Mouse (Mus musculus) left cerebral cortex, adult 11 months (tissue): ENCODE measurements around the gene Fam170b.

Source experiments
- DNase-seq: peaks from one replicate; pipeline ENCODE4 v3.0.0; 2022; ENCODE audit warnings: low spot score

Gene Fam170b

GRCm38 (mm10) chr14:32833847-32834246 lies at the start of gene Fam170b:
Gene Fam170b (plus strand): TSS chr14:32833962.
- DNase-seq, result no peak

DNA sequence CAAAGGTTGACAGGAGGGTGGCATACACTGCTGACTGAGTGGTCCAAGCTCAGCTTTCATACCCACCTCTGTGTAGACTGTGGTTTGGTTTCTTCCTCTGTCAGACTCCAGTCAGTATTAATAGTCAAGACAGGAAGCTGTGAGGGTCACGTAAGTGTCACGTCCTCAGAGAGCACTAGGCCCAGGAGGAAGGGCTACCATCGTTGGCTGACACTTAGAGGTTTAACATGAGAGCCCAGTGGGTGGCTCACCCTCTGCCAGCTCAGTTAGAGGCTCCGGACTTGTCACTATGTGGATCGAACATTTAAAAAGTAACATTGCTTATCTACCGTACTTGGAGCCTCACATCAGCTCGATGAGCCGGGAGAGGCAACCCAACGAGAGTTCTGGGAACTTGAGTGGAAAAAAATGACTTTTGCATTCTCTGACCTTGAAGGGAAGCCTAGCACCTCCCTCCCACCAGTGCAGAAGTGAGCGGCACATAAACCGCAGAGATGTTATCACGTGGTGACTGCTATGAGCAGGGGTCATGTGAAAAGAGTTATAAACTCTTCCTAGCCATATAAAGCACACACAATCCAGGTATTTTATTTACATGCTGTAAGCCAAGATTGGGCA lies 49.5 kb upstream of the Fam170b start:
- DNase-seq, result no peak

DNA sequence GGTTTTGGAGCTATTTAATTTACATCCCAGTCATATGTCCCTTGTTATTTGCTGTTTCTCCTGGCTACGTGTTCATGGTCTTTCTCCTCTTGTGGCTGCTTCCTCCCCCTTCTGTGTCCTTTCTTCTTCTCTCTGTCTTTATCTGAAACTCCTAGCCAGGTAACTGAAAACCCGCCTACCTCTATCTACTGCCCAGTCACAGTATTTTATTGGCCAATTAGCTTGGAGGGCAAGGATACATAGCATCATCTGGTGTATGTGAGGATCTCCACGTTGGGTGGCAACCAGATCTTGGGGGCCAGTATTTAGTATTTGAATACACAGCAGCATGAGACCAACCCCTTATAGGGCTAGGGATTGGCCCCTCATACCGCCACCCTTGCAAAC lies 49.0 kb upstream of the Fam170b start:
- no peak for DNase-seq

DNA sequence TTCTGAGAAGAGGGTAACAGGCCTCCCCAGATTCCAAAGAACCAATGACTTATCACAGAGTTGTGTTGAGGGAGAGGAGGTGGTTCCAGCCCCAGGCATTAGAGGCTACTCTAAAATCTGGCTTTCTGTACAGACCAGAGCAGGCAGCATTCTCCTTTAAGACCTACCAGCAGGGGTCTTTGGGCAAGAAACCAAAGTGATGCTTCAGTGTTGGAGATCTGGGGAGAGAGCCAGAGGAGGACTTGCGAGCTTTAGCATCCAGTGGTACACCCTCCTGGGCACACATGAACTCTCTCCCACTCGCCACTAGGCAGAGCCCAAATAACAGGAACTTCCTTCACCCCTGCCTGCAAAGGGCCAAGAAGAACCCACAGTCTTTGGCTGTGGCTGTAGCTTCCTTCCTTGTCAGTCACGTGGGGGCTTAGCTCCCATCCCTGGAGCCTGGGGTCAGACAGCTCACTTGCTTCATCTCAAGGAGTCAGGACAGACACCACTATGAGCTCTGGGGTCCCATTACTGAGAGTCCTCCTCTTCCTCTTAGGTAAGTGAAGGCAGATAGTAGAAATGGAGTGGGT lies 48.1 kb upstream of the Fam170b start, which contains the start of gene Tmem273:
Gene Tmem273 (plus strand): TSS at position 408 of the 575 bp plus-strand sequence.
- no peak for DNase-seq

GRCm38 (mm10) chr14:32787691-32788090 lies 46.1 kb upstream of the Fam170b start:
- no peak for DNase-seq

- no peak for DNase-seq
Measured at GRCm38 (mm10) chr14:32796375-32796774, 37.4 kb upstream of the Fam170b start.

GRCm38 (mm10) chr14:32797803-32798202 lies 36.0 kb upstream of the Fam170b start:
- DNase-seq, result no peak

GRCm38 (mm10) chr14:32798355-32798754 lies 35.4 kb upstream of the Fam170b start:
- no peak for DNase-seq

DNA sequence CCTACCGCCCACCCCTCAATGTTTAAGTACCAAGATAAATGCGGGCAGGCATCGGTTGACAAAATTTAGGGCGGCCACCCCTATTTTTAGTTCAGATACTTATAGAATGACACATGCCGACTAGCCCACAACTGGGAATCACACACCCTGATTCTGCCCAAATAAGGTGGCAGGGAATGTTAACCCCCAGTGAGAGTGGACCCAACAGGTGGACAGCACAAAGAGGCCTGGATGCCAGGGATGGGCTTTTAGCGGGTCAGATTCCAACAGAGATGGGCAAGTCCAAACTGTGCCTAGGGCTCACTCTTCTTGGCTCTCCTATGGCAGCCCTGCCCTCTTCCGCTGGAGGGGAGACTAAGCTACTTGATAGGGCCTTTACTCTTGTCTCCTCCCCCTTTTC lies 33.7 kb upstream of the Fam170b start:
- DNase-seq, result no peak

DNA sequence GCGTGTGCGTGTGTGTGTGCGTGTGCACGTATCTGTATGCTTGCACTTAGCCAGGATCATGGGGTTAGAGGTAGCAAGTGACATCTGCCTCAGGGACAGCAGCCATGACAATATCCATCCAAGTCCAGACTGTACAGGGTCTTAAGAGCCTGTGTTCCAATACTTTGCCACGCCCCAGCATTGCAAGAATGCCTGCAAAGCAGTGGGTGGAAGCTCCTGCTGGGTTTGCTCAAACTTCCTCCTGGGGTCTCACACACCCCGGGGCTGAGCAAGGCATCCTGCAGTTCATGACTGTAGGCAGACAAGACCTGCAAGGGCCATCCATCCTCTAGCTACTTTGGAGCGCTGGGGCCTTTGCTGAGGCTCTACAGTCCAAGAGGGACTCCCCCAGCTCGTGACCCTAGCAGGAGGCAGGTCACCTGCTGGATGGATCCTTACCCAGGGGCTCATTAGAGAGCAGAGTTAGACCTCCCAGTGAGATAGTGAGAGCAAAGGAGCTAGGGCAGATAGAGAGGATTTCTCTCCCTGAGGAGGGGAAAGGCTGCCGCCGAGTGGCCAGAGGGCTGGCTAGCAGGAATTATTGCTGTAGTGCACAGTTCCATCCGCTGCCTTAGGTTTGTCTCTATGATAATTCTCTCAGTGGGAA lies 32.6 kb upstream of the Fam170b start:
- DNase-seq, result no peak

GRCm38 (mm10) chr14:32801662-32802024 lies 32.1 kb upstream of the Fam170b start:
- DNase-seq, result no peak

GRCm38 (mm10) chr14:32810111-32810510 lies 23.7 kb upstream of the Fam170b start:
- DNase-seq, result no peak

- no peak for DNase-seq
Measured at GRCm38 (mm10) chr14:32812429-32812828, 21.3 kb upstream of the Fam170b start.

DNA sequence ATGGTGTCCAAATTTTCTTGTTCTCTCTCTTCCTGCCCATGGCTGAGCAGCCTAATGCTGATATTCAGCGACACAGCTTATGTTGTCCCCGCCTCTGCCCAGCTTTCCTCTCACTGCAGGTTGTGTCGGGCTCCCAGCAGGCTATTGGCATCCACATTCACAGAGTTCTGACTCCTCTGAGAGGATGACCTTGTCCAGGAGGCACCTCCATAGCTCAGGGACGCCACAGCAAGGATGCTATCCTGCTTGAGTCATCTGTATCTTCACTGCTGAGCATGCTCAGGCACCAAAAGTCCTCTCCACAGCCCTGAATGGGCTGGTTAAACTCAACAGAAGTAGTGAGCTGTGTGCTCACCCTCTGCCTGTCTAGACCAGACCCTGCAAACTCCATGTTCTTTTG lies 18.8 kb upstream of the Fam170b start:
- no peak for DNase-seq

DNA sequence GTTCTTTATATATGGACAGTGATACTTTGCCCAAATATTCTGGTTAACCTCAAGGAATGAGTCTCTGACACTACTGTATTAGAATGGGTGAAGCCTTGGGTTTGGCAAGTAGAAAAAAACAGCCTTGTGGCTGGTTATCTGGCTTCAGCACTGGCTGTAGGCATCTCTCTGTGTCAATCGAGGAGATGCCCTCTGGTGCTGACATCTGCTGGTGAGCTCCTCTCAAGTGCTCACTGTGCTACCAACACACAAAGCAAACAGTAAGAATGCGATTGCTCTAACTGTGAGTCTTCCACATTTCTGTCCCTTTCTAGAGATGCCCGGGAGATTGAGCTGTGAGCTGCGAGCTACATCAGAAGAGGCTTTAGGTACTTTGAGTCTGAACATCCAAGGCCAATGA lies 17.2 kb upstream of the Fam170b start:
- DNase-seq, result no peak

DNA sequence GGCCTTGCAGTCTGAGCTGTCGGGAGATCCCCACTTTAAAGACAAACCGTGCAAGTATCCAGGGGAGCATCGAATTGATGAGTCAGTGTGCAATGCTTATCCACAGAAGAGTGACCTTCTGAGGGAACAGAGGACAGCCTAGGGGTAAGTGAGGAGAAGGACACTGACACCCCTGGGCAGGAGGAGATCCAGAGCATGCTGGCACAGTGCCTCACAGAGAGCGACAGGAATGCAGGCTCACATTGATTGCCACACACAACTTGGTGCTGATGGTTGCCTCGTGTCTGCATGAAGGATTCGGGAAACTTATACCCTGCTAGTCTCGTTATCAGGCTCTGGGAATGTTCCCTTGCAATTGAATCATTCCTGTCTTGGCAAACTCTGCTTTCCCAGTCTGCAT lies 16.5 kb upstream of the Fam170b start:
- no peak for DNase-seq

DNA sequence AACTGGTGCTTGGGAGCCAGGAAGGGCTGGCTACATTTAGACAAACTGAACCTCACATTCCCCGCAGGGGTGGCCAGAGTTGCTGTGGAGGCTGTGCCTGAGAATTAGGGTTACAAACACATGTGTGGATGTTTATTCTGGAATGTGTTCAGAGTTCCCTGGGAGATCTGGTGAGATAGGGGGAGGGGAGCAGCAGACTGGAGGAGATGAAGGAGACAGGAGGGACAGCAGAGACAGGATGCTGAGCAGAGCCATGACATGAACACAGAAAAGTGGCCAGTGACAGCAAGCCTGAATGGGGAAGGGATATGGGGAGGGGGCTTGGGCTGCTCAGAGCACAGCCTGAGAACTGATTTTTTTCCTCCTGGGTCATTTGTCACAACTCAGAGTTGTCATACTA lies 14.5 kb upstream of the Fam170b start:
- no peak for DNase-seq

GRCm38 (mm10) chr14:32822812-32823211 lies 10.9 kb upstream of the Fam170b start:
- no peak for DNase-seq

GRCm38 (mm10) chr14:32823861-32824260 lies 9.9 kb upstream of the Fam170b start:
- DNase-seq, result no peak

DNA sequence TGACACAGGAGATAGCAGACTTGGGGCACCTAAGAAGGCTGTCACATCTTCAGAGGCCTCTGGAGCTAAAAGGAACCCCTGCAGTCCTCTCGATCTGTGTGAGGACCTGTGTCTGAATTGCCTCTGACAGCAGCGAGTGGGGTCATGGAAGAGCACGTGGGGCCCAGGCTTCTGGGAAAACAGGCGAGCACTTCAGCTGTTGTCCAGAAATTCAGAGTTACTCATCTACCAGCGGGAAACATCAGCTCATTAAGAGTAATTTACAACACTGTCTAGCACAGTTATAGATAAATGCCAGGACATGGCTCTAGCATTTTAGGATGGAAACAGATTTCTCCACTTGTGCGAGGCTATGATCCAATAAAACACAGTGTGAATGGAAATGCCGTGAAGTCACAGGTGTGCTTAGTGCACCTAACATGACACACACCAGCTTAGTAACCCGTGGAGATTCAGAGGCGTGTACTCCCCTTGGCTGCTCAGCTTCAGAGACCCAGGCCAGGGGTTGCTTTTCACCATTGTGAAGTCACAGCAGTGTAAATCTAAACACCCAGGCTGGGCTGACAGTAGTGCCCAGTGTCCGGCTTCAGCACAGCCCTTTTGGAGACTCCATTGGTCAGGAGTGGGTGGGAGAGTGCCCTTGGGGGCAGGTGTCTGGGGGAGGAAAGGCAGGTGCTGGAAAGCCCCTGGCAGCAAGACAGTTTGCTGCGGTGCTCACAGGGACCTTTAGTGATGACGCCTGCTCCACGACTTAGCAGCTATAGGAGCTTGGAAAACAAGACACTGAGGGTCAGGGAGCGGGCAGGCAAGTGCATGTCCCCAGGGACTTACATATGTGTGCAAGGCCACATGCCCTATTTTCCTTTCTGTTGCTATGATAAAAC lies 9.3 kb upstream of the Fam170b start:
- no peak for DNase-seq

- no peak for DNase-seq
Measured at GRCm38 (mm10) chr14:32825426-32826032, 8.2 kb upstream of the Fam170b start.

- no peak for DNase-seq
Measured at GRCm38 (mm10) chr14:32827165-32827564, 6.6 kb upstream of the Fam170b start.
